Mouse (Mus musculus) adrenal gland, postnatal 10 days (tissue): Measurements from ENCODE around the gene Mobp. TPM values are rescaled to one million over a fixed set of nuclear protein-coding genes. Genes with fewer than 3 reads are reported as not detected.
A peak's percentile ranks its signal among the peaks of the same experiment; 100 is the strongest.
"Not testable (repeated sequence)": the region's sequence is repeated elsewhere in the genome, so short reads cannot be mapped to it uniquely, and the experiment has no call there.

Experiments used
- DNase-seq: peaks from one replicate; pipeline ENCODE4 v3.0.0; 2021; ENCODE audit warnings: mixed read lengths
- long read RNA-seq, 2 experiments: library from polyadenylated mRNA; stranded (forward); transcript quantifications; one replicate each; pipeline ENCODE4 v2.0.0; 2021
- total RNA-seq, 2 experiments: library from RNA; stranded (reverse); gene quantifications; 2 replicates each; pipeline ENCODE4 v1.2.3; 2021

Gene Mobp
- under 1 TPM; 0.09 to 0.27 TPM for total RNA-seq
- long read RNA-seq, experiment 1, result 0 reads
- long read RNA-seq, experiment 2, result 0 reads

DNA sequence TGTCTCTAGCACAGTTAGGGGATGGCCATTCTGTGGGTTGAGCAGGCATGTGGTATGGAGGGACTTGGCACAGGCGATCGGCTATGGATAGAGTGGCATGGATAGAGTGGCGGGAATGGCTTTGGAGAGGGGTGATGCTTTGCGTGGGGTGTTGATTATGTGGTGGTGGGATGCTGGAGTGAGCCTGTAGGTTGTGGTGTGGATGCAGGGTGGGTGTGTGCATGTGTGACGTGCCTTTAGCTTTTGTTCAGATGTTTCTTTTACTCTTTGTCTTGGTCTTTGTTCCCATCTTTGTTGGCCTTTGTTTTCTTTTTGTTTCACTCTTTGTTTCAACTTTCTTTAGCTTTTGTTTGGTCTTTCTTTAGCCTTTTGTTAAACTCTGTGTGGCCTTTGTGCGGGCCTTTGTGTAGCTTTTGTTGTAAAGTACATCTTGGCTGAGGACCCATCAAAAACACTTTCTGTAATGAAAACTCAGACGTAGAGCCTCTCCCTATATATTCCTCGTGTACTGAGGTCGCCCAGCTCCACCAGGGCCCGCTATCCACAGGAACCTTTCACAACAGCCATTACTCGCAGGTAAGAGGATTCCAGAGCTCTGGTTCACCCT lies at the start of gene Mobp:
Gene Mobp, plus strand, starts transcription at position 486 of the 607 bp plus-strand sequence.
- no peak for DNase-seq

DNA sequence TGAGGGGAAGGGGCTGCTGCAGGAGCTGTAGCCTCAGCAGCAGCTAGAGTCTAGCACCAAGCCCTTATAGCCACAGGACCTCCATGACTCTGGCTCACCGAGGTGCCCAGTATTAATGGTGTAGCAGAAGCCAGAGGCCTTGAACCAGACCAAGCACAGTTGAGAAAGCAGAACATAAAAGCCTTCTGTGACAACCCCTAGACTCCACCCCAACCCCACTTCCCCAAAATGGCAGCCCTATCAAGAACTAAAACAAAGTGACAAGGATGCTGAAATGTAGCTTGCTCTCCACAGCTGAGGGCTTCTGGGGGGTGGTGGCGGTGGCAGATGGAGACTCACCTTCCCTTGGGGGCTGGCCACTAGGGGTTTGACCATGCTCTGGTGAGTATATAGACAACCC lies 48.3 kb upstream of the Mobp start:
- no peak for DNase-seq

DNA sequence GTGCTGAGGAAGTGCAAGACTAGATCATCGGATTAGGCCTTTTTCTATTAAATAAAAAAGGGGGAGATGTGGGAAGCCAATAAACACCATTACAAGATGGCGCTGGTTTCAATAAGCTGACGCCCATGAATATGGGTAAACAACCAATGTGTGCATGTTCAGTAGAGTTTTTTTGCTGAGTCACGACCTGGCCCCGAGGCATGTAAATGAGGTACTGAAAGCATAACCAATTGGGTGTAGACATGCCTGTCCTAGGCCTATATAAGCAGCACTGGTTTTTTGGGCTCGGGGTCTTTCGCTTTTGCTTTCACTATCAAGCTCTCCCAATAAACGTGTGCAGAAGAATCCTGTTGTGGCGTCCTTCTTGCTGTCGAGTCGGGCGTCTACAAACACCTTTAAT lies 40.6 kb upstream of the Mobp start:
- DNase-seq, result not testable (repeated sequence)

DNA sequence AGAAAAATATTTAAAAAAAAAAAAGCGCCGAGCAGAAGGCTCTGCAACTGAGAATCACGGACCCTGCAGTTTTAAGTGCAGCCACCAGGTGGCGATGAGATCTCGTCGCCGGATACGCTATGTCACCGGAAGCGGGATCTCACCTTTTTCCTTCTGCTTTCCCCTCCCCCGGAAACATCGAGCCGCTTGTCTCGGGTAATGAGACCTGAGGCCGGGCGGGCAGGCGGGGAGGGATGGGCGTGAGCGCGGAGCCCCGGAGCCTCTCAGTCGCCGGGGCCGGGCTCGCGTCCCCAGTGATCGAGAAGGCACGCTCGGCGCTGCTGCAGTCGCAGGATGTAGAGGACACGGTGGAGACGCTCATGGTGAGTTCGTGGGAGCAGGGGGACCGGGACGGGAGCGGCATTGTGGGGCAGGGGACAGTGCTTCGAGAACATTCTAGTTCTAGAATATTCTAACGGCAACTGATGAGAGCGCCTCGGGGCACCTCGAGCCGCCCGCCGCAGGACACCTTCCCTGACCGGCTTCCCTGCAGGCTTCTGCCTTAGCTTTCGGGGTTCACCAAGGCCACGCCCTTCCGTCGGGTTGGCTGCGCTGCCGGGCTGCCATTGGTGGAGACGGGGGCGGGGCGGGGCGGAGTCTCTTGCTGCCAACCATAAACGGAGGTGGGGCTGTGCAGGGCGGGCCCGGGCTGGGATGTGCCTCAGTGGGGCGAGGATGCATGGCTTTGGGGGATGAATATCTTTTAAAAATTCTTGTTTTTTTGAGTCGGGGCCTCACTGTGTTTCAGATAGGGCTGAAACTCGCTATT lies 39.1 kb upstream of the Mobp start, which contains the start of gene Slc25a38:
Gene Slc25a38, plus strand, starts transcription at position 164 of the 808 bp plus-strand sequence.
- DNase-seq, result peak; percentile 98

DNA sequence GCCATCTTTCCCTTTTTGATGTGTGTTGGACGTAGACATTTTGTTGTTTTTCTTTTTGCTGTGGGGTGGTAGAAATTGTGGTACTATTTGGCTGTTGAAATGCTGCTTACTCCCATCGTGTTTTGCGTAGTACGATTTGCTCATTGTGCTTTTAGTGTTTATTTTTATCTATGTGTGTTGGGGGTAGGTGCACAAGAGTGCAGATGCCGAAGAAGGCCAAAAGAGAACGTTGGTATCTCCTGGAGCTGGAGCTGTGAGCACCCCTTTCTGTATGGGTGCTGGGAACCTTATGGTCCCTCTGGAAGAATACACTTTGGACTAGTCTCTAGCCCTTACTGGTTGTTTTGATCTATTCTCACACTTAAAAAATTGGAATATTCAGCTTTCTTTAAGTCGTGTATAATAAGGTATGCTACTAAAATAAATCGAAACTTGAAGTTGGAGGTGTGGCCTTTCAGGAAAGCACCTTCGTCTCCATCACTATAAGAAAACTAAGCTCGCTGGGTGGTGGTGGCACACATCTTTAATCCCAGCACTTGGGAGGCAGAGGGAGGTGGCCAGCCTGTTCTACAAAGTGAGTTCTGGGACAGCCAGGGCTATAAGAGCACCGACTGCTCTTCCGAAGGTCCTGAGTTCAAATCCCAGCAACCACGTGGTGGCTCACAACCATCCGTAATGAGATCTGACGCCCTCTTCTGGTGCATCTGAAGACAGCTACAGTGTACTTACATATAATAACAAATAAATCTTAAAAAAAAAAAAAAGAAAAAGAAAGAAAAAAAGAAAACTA lies 38.2 kb upstream of the Mobp start:
- no peak for DNase-seq

DNA sequence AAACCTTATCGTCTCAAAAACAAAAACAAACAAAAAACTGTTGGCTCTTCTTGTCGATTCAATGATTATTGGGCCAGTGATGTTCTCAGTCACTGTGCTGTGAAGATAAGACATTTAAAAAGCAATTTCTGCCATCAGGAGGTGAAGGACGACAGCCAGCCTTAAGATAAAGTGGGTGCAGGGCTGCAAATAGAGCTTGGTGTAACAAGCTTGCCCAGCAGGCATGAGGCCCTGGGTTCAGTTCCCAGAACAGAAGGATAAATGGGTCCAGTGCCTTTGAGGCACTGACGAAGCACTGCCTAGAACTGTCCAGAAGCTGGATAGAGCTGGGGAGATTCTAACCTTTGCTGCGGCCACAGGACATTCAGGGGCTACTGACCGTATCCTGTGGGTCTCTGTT lies 37.0 kb upstream of the Mobp start:
- no peak for DNase-seq

DNA sequence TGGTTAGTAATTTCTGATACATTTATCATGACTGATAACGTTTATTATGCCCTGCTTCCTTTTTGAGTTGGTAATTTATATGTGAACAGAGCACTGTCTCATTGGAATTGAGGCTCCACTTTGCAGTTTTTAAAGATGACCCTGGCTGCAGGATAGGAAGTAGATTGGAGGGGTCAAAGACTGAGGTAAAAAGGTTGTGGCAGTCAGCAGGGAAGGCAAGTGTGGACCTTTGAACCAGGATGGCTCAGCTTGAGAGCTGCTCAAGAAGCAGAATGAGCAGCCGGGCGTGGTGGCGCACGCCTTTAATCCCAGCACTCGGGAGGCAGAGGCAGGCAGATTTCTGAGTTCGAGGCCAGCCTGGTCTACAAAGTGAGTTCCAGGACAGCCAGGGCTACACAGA lies 36.1 kb upstream of the Mobp start:
- DNase-seq, result no peak

DNA sequence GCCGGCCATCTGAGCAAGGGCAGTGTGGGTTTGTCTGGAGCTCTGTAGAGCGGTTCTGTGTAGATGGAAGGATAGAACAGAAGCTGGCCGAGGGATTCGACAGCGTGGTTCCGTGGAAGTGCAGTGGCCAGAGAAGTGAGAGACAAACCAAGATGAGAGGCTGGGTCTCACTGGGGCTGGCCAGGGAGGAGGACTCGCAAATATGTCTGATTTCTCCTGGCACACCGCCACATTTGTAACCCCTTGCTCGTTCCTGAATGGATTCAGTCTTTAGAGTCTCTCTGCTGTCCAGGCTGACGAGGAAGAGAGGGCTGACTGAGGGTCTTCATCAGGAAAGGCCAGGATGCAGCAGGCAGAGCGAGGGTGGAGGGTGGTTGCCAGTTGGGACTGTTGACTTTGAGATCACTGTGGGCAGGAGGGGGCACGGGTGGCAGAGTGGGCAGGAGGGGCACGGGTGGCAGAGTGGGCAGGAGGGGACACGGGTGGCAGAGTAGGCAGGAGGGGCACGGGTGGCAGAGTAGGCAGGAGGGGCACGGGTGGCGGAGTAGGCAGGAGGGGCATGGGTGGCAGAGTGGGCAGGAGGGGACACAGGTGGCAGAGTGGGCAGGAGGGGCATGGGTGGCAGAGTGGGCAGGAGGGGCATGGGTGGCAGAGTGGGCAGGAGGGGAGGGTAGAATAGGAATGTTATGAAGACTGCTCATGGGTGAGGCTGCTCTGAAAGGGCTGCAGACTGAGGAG lies 35.3 kb upstream of the Mobp start:
- DNase-seq, result no peak

DNA sequence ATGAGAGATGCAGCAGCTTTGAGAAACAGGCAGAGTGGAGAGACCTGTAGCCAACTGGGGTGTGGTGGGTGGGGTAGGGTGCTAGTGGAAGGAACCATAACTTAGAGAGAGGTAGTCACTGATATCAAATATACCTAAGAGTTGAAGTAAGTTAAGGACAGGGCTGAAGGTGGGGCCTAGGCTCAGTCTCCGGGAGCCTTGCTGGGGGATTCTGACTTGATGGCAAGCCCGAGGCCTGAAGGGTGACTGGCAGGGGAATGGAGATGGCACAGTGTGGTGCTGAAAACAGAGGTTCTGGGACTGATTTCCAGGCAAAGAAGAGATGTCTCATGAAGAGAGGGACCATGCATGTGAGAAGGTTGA lies 34.7 kb upstream of the Mobp start:
- DNase-seq, result no peak

DNA sequence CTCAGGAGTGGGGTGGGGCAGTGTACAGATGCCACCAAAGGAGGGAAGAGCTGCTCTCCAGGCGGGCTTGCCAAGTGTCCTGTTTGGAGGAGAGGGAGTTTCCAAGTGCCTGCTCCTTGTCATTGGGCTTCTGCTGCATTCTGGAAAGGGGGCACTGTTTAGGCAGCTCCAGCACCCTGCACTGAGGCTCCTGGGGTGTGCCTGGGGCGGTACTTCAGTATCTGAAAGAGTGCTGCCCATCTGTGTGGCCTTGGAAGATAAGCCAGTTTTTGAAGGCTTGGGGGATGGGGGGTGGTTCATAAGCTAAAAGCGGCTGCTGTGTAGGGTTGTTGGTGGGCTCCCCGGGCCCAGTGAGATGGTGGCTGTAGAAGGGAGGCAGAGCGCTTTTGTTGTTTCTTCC lies 33.9 kb upstream of the Mobp start:
- DNase-seq, result peak; percentile 38

DNA sequence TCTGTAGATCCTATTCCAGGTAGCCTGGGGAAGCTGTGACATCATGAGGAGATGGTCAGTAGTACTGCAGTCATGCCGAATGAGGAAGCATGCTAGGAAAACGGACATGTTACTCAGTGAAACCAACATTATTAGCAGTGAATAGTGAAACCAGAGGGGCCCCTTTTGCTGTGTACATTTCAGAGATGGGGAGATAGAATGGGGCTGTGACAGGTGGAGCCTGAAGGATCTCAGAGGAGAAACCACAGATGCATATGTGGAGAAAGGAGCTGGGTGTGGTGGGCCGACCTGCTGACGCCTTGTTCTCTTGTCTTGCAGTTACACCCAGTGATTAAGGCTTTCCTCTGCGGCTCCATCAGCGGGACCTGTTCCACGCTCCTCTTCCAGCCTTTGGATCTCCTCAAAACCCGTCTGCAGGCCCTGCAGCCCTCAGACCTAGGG lies 33.3 kb upstream of the Mobp start:
- no peak for DNase-seq

DNA sequence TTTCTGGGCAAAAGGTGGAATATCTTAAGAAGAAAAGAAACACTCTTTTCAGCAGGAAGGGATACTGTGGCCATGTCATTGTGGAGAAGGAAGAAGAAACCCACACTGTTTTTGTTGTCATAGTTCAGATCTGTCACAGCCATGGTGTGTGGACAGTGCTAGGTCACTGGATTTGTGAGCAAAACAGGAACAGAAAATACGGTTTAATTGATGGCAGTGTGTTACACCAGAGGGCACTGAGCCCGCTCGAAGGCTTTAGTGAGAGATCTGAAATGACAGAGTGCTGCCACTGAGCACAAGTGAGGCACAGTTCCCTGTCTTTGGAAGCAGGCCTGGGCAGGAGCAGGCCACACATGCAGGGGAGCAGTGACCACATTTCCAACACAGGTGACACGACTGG lies 31.3 kb upstream of the Mobp start:
- DNase-seq, result no peak

DNA sequence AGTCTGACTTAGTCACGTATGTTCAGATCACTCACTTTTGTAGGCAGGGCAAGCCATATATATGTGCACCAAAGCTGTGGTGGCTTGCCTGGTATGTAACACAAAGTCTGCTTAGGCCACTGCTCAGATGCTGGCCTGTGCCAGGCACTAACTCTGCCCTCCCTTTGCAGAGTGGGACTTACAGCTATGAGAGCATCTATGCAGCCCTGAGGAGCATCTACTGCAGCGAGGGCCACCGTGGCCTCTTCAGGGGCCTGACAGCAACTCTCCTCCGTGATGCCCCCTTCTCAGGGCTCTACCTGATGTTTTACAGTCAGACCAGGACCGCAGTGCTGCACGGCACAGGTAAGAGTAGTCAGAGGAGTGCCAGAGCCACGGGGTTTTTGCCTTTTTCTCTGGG lies 29.0 kb upstream of the Mobp start:
- DNase-seq, result no peak

DNA sequence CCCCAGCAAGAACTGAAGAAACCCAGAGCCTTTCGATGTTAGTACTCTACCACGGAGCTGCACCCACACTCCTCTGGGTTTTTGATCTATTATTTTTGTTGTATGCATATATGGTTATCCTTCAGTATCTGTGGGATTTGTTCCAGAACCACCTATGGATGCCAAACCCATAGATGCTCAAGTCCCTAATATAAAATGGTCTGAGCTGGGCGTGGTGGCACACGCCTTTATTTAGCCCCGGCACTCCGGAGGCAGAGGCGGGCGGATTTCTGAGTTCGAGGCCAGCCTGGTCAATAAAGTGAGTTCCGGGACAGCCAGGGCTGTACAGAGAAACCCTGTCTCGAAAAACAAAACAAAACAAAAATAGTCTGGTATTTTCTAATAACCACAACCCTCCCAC lies 22.6 kb upstream of the Mobp start:
- DNase-seq, result no peak

DNA sequence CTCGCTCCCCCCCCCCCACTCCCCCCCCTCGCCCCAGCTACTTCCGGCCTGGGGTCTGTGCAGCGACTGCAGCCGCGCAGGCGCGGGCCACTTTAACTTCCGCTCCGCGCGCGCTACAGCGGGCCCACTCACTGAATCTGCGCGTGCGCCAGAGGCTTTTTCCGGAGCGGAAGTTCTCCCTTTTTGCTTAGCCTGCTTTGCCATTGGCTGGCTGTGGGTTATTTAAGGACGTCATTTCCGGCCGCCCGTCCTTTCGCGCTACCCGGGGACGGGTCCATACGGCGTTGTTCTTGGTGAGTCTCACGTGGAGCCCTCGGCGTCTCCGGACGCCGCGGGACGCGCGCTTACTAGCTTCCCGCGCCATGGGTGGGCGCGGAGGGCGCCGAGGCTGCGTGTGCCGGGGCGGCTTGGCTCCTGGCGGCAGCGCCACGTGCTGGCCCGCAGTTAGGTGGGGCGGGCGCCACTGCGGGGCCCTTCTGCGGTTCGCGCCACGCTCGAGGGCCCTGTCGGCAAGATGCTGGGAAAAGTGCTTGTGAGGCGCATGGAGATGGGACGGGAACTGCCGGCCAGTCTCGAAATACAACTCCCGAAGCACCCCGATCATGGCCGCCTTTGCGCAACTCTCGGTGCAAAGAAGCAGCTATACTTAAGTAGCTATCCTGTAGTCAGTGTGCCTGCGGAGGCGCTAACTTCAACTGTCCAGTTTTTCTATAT lies 21.8 kb upstream of the Mobp start, which contains the start of gene Rpsa:
Gene Rpsa, plus strand, starts transcription at position 152 of the 714 bp plus-strand sequence.
- DNase-seq, result peak; percentile 96

DNA sequence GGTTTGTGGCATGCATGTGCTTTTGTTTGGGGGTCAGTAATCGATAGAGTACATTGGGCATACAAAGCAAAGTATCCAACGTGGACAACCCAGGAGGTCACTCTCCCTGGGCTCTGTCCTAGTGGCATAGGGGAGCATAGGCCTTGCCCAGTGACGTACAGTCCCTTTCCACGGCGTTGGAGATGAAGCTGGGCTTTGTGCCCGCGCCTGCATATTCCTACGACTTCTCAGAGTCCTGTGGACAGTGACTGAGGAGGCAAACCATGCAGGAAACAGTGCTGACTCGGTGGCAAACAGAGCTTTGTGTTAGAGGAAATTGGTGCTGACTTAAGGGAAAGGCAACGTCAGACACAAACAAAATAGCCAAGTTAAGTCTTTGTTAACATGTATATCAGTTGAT lies 20.2 kb upstream of the Mobp start:
- DNase-seq, result no peak

DNA sequence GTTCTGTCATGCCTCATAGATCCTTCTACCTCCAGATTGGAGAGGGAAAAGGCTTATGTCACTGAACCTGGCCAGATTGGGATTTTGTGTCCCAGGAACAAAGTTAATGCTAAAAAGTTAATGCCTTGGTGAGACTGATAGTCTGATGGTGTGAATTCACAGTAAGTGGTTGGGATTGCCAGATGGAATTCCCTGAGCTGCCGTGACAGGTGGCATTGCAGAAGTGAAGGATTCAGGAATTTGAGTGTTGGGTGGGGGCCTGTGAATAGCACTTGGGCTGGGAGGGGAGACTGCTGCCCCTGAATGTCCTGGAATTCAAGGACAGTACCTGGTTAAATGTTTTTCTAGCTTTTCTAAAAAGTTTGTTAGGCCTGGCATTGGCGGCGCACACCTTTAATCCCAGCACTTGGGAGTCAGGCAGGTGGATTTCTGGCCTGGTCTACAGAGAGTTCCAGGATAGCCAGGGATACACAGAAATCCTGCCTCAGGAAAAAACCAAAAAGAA lies 17.7 kb upstream of the Mobp start:
- DNase-seq, result no peak

DNA sequence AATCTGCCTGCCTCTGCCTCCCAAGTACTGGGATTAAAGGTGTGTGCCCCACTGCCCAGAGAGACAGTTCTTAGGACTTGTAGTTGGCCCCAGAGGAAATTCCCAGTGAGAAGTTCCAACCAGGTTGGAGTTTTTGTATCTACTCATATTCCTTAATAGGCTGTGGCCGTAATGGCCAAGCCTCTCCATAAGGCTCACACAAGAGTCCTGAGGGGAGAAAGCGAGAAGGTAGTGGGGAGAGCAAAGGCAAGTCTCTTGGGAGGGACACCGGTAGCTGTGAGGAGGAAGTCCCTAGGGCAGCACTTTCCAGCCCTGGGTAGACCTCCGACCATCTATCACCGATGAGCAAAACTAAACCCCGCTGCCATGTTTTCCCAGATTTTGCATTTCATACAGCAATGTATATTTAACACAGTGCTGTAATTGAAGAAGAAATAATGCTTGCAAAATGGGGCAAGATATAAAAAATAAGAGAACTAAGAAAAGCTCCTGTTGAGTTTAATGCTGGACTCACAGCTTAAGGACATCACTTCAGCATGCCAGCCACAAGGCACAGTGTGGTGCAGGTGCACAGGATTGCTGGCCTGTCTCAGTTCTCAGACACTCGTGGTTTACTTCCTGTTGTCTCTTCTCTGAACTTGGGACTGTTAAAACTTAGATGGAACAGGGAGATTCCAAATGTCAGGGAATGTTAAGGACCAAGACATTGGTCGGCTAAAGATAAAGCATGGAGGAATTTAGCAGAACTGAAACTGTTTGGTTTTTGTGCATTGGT lies 16.3 kb upstream of the Mobp start:
- no peak for DNase-seq

DNA sequence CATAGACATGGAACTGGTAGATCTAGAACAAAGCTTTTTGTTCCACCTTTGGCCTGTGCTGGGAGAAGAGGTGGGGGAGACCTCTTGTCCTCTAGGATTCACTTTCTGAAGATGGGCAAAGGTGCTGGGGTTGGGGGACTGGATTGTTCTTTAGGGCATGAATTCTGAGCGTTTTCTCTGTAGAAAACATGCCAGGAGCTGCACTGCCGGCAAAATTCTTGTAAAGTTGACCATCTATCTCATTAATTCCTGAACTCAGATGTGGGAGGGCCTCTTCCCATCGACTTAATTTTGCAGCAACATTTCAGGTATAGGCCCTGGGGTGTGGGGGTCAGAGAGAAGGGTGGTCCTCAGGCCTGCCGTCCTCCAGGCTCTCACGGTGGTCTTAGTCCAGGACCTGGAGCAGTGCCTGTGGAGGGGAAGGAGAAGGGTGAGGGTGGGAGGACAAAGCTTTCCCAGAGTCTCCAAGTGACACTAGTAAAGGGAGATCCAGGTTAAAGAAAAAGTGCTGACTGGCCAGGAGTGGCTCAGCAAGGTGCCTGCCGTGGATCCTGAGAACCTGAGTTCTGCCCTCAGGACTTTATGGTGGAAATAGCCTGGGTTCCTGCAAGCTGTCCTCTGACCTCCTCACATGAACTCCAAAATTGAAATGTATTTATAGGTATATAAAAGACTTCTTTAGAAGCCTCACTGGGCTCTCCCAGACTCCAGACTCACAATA lies 15.6 kb upstream of the Mobp start:
- no peak for DNase-seq
